Mouse (Mus musculus): ENCODE measurements around the gene Olfr150. TPM values are rescaled to one million over a fixed set of nuclear protein-coding genes. Genes with fewer than 3 reads are reported as not detected.

Olfr150 gene
- total and polyA plus RNA-seq, 2 experiments from 2014 or later, result not detected

DNA sequence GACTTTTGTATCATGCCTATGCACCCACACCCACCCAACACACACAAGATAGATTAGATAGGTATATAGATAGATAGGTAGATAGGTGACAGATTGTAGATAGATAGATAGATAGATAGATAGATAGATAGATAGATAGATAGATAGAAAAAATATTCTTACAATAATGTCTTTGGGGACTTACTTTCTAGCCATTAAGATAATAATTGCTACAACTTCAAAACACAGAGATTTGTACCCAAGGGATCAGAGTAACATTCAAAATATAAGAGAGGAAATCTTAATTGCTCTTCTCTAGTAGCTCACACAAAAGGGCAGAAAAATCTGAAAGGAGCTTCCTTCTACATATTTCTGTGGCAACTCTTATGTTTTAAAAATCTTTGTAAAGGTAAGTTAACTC, 15.2 kb downstream of the Olfr150 start, which contains the start of gene Olfr967:
TSS of gene Olfr967 (plus strand) at position 301 of the 400 bp plus-strand sequence.
- H3K27ac ChIP-seq (ENCODE audit: low read depth, low read length), result no peak within 1 kb of the TSS
- no peak for ATAC-seq (ENCODE audit: low FRiP score)

DNA sequence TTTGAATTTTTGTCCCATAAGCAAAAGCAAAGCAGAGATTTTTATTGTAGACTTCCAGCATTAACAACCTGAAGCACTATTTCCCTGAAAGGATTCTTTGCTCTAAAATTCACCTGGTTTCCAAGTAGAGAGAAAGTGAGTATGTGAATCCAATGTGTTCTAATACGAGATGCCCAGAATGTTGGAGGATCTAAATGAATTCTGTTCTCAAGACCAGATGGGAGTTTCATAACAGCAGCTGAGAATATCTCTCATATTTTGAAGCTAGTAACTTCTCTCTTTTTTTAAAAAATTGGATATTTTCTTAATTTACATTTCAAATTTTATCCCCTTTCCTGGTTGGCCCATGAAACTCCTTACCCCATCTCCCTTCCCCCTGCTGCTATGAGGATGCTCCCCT, 15.7 kb downstream of the Olfr150 start:
- no peak overlapping the region for H3K9ac ChIP-seq (replicated peaks; ENCODE audit: low read length, poor library complexity, severe bottlenecking)
- H3K27ac ChIP-seq (ENCODE audit: low read depth, low read length), result no peak overlapping the region
- no peak overlapping the region for H3K4me2 ChIP-seq (ENCODE audit: low read depth, low read length, poor library complexity, severe bottlenecking)
- DNase-seq (ENCODE audit: low spot score) (no peak), ATAC-seq (ENCODE audit: low FRiP score) (no peak)
- no peak for TF ChIP-seq CTCF (IDR thresholded peaks at IDR 0.05)
- H3K4me1 ChIP-seq (ENCODE audit: insufficient read depth, low read length), result no peaks in the 10 kb centered on the region
- no peaks in the 10 kb centered on the region for H3K9me3 ChIP-seq (ENCODE audit: low read length)
- no peaks in the 10 kb centered on the region for H3K36me3 ChIP-seq (ENCODE audit: insufficient read depth, low read length)
- 97% methylated on average over 1 of the region's 1 CpGs for WGBS
- H3K27me3 ChIP-seq (ENCODE audit: insufficient read depth, low read length), result no peaks in the 10 kb centered on the region
- H3K4me3 ChIP-seq (ENCODE audit: low read depth, low read length), result no peak overlapping the region

More for the DNA sequence above, 15.2 kb downstream of the Olfr150 start, which contains the start of gene Olfr967:
- Histone ChIP-seq H3K4me2 (ENCODE audit: low read depth, low read length, poor library complexity, severe bottlenecking) (no peak within 1 kb of the TSS), H3K4me1 (ENCODE audit: insufficient read depth, low read length) (no peaks in the 10 kb centered on the region), H3K27me3 (ENCODE audit: insufficient read depth, low read length) (no peaks in the 10 kb centered on the region), H3K9me3 (ENCODE audit: low read length) (no peaks in the 10 kb centered on the region), H3K4me3 (ENCODE audit: low read depth, low read length) (no peak within 1 kb of the TSS), H3K9ac (replicated peaks; ENCODE audit: low read length, poor library complexity, severe bottlenecking) (no peak within 1 kb of the TSS), H3K36me3 (ENCODE audit: insufficient read depth, low read length) (no peaks in the 10 kb centered on the region)
- DNase-seq (ENCODE audit: low spot score), result no peak
- TF ChIP-seq CTCF (IDR thresholded peaks at IDR 0.05), result no peak

DNA sequence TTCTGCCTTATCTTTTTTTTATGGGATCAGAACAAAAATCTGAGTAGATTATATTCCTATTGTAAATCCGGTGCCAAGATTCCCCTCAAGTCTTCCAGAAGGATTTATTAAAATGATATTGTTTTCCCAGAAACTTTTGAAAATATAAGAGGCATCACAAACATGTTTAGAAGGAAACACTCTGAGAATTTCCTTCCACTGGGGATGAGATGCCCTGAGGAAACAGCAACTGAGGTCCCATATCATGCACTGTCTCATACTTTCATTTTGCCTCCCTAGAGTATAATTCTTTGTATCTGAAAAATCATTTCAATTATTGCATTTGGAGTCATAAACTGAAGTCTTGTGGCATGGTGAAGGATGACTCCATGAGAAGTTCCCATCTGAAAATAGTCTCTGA, 52.4 kb downstream of the Olfr150 start, which contains the start of gene Olfr968:
TSS of gene Olfr968 (minus strand) at position 101 of the 400 bp plus-strand sequence.
- Histone ChIP-seq H3K27ac (ENCODE audit: low read depth, low read length) (no peak within 1 kb of the TSS), H3K4me2 (ENCODE audit: low read depth, low read length, poor library complexity, severe bottlenecking) (no peak within 1 kb of the TSS), H3K36me3 (ENCODE audit: insufficient read depth, low read length) (no peaks in the 10 kb centered on the region), H3K9ac (replicated peaks; ENCODE audit: low read length, poor library complexity, severe bottlenecking) (no peak within 1 kb of the TSS), H3K27me3 (ENCODE audit: insufficient read depth, low read length) (no peaks in the 10 kb centered on the region), H3K9me3 (ENCODE audit: low read length) (no peaks in the 10 kb centered on the region), H3K4me1 (ENCODE audit: insufficient read depth, low read length) (no peaks in the 10 kb centered on the region), H3K4me3 (ENCODE audit: low read depth, low read length) (no peak within 1 kb of the TSS)
- DNase-seq (ENCODE audit: low spot score), result no peak
- WGBS, result 80% methylated on average over 1 of the region's 1 CpGs
- ATAC-seq (ENCODE audit: low FRiP score), result no peak
- no peak for TF ChIP-seq CTCF (IDR thresholded peaks at IDR 0.05)

Other genes with a start within 250 kb of the Olfr150 start
- not detected in 2 replicates for gene Olfr44, start 237.0 kb upstream of the Olfr150 start, total RNA-seq (2014; rRNA removed)
- not detected in 2 replicates for gene Olfr44, start 237.0 kb upstream of the Olfr150 start, polyA plus RNA-seq (2015; fragmentation: Nextera tagmentation; extraction: Ambion mirVana)
- gene Olfr957, start 215.2 kb upstream of the Olfr150 start, total RNA-seq (2014; rRNA removed), result not detected in 2 replicates
- not detected in 2 replicates for gene Olfr957, start 215.2 kb upstream of the Olfr150 start, polyA plus RNA-seq (2015; fragmentation: Nextera tagmentation; extraction: Ambion mirVana)
- gene Olfr958, start 176.9 kb upstream of the Olfr150 start, total RNA-seq (2014; rRNA removed), result not detected in 2 replicates
- not detected in 2 replicates for gene Olfr958, start 176.9 kb upstream of the Olfr150 start, polyA plus RNA-seq (2015; fragmentation: Nextera tagmentation; extraction: Ambion mirVana)
- 0.16 TPM in 1 of 2 replicates, not detected in the other for gene Olfr959, start 155.4 kb upstream of the Olfr150 start, total RNA-seq (2014; rRNA removed)
- 0.05 TPM in 1 of 2 replicates, not detected in the other for gene Olfr959, start 155.4 kb upstream of the Olfr150 start, polyA plus RNA-seq (2015; fragmentation: Nextera tagmentation; extraction: Ambion mirVana)
- 363 and 387 TPM in 2 replicates for gene AW551984, start 126.6 kb upstream of the Olfr150 start, total RNA-seq (2014; rRNA removed)
- gene AW551984, start 126.6 kb upstream of the Olfr150 start, polyA plus RNA-seq (2015; fragmentation: Nextera tagmentation; extraction: Ambion mirVana), result 260 and 267 TPM in 2 replicates
- gene Olfr148, start 120.3 kb upstream of the Olfr150 start, total RNA-seq (2014; rRNA removed), result not detected in 2 replicates
- not detected in 2 replicates for gene Olfr148, start 120.3 kb upstream of the Olfr150 start, polyA plus RNA-seq (2015; fragmentation: Nextera tagmentation; extraction: Ambion mirVana)
- not detected in 2 replicates for gene Olfr960, start 109.6 kb upstream of the Olfr150 start, total RNA-seq (2014; rRNA removed)
- not detected in 2 replicates for gene Olfr960, start 109.6 kb upstream of the Olfr150 start, polyA plus RNA-seq (2015; fragmentation: Nextera tagmentation; extraction: Ambion mirVana)
- gene Olfr961, start 85.9 kb upstream of the Olfr150 start, total RNA-seq (2014; rRNA removed), result not detected in 2 replicates
- gene Olfr961, start 85.9 kb upstream of the Olfr150 start, polyA plus RNA-seq (2015; fragmentation: Nextera tagmentation; extraction: Ambion mirVana), result not detected in 2 replicates
- not detected in 2 replicates for gene Olfr963, start 63.8 kb upstream of the Olfr150 start, total RNA-seq (2014; rRNA removed)
- gene Olfr963, start 63.8 kb upstream of the Olfr150 start, polyA plus RNA-seq (2015; fragmentation: Nextera tagmentation; extraction: Ambion mirVana), result not detected in 2 replicates
- not detected in 2 replicates for gene Olfr149, start 23.9 kb upstream of the Olfr150 start, total RNA-seq (2014; rRNA removed)
- not detected in 2 replicates for gene Olfr149, start 23.9 kb upstream of the Olfr150 start, polyA plus RNA-seq (2015; fragmentation: Nextera tagmentation; extraction: Ambion mirVana)
- not detected in 2 replicates for gene Olfr965, start 19.6 kb upstream of the Olfr150 start, total RNA-seq (2014; rRNA removed)
- gene Olfr965, start 19.6 kb upstream of the Olfr150 start, polyA plus RNA-seq (2015; fragmentation: Nextera tagmentation; extraction: Ambion mirVana), result not detected in 2 replicates
- gene Olfr967, start 15.3 kb downstream of the Olfr150 start, total RNA-seq (2014; rRNA removed), result not detected in 2 replicates
- gene Olfr967, start 15.3 kb downstream of the Olfr150 start, polyA plus RNA-seq (2015; fragmentation: Nextera tagmentation; extraction: Ambion mirVana), result not detected in 2 replicates
- gene Olfr968, start 52.3 kb downstream of the Olfr150 start, total RNA-seq (2014; rRNA removed), result not detected in 2 replicates
- not detected in 2 replicates for gene Olfr968, start 52.3 kb downstream of the Olfr150 start, polyA plus RNA-seq (2015; fragmentation: Nextera tagmentation; extraction: Ambion mirVana)
- not detected in 2 replicates for gene Olfr969, start 60.0 kb downstream of the Olfr150 start, total RNA-seq (2014; rRNA removed)
- gene Olfr969, start 60.0 kb downstream of the Olfr150 start, polyA plus RNA-seq (2015; fragmentation: Nextera tagmentation; extraction: Ambion mirVana), result not detected in 2 replicates
- not detected in 2 replicates for gene Olfr970, start 77.9 kb downstream of the Olfr150 start, total RNA-seq (2014; rRNA removed)
- not detected in 2 replicates for gene Olfr970, start 77.9 kb downstream of the Olfr150 start, polyA plus RNA-seq (2015; fragmentation: Nextera tagmentation; extraction: Ambion mirVana)
- not detected in 2 replicates for gene Olfr971, start 105.9 kb downstream of the Olfr150 start, total RNA-seq (2014; rRNA removed)
- not detected in 2 replicates for gene Olfr971, start 105.9 kb downstream of the Olfr150 start, polyA plus RNA-seq (2015; fragmentation: Nextera tagmentation; extraction: Ambion mirVana)
- gene Olfr972, start 135.4 kb downstream of the Olfr150 start, total RNA-seq (2014; rRNA removed), result not detected in 2 replicates
- gene Olfr972, start 135.4 kb downstream of the Olfr150 start, polyA plus RNA-seq (2015; fragmentation: Nextera tagmentation; extraction: Ambion mirVana), result not detected in 2 replicates
- not detected in 2 replicates for gene Olfr229, start 176.4 kb downstream of the Olfr150 start, total RNA-seq (2014; rRNA removed)
- gene Olfr229, start 176.4 kb downstream of the Olfr150 start, polyA plus RNA-seq (2015; fragmentation: Nextera tagmentation; extraction: Ambion mirVana), result not detected in 2 replicates
- not detected in 2 replicates for gene Olfr974, start 206.5 kb downstream of the Olfr150 start, total RNA-seq (2014; rRNA removed)
- gene Olfr974, start 206.5 kb downstream of the Olfr150 start, polyA plus RNA-seq (2015; fragmentation: Nextera tagmentation; extraction: Ambion mirVana), result 0.10 TPM in 1 of 2 replicates, not detected in the other
- gene Olfr975, start 221.1 kb downstream of the Olfr150 start, total RNA-seq (2014; rRNA removed), result not detected in 2 replicates
- gene Olfr975, start 221.1 kb downstream of the Olfr150 start, polyA plus RNA-seq (2015; fragmentation: Nextera tagmentation; extraction: Ambion mirVana), result not detected in 2 replicates
- gene Olfr976, start 230.2 kb downstream of the Olfr150 start, total RNA-seq (2014; rRNA removed), result not detected in 2 replicates
- not detected in 2 replicates for gene Olfr976, start 230.2 kb downstream of the Olfr150 start, polyA plus RNA-seq (2015; fragmentation: Nextera tagmentation; extraction: Ambion mirVana)